Mouse (Mus musculus): ENCODE data around the gene Gm10197.

GRCm38 (mm10) chr19:53331882-53332500 lies 39.6 kb downstream of the Gm10197 start:
- TF ChIP-seq CTCF (IDR thresholded peaks at IDR 0.05; ENCODE audit: low read depth, low read length) (no peak), POLR2A (IDR thresholded peaks at IDR 0.05; ENCODE audit: borderline replicate concordance, low read depth, low read length) (no peak)

Measured in bone marrow macrophage, adult 2 months (primary cell).